Mouse (Mus musculus) kidney, postnatal 0 days (tissue): ENCODE results near the gene Ezr. TPM values are rescaled to one million over a fixed set of nuclear protein-coding genes. Genes with fewer than 3 reads are reported as not detected.
A peak's percentile ranks its signal among the peaks of the same experiment; 100 is the strongest.

Experiments
- ATAC-seq: fragments of 200-750 bp; cut with Nextera tagmentation; replicated peaks from 2 replicates; pipeline ENCODE4 v1.8.0; 2017; ENCODE audit warnings: low read depth, moderate number of reproducible peaks, moderate TSS enrichment, moderate library complexity; ENCODE audit not compliant: low FRiP score
- DNase-seq: peaks from one replicate; pipeline ENCODE4 v3.0.0-alpha.2; 2016; ENCODE audit warnings: low spot score
- H3K27ac ChIP-seq: fragments of 300-500 bp; sonication (generic); 2 replicates; pipeline ENCODE4 v1.5.1; 2014; ENCODE audit warnings: mild to moderate bottlenecking
- H3K27me3 ChIP-seq: fragments of 300-500 bp; sonication (generic); 2 replicates; pipeline ENCODE4 v1.6.1; 2014; ENCODE audit warnings: low read length, mixed read lengths; ENCODE audit not compliant: insufficient read depth
- H3K36me3 ChIP-seq: fragments of 300-500 bp; sonication (generic); 2 replicates; pipeline ENCODE4 v1.6.1; 2014; ENCODE audit warnings: low read length, mixed read lengths; ENCODE audit not compliant: insufficient read depth
- H3K4me1 ChIP-seq: fragments of 300-500 bp; sonication (generic); replicated peaks from 2 replicates; pipeline ENCODE4 v1.6.1; 2014; ENCODE audit warnings: antibody characterized with exemption, low read length, mixed read lengths; ENCODE audit not compliant: insufficient read depth
- H3K4me2 ChIP-seq: fragments of 300-500 bp; sonication (generic); 2 replicates; pipeline ENCODE4 v1.6.1; 2014; ENCODE audit warnings: mild to moderate bottlenecking, low read length, moderate library complexity, mixed read lengths
- H3K4me3 ChIP-seq: fragments of 300-500 bp; sonication (generic); replicated peaks from 2 replicates; pipeline ENCODE4 v1.5.1; 2014; ENCODE audit warnings: low read depth, low read length
- H3K9ac ChIP-seq: fragments of 300-500 bp; sonication (generic); 2 replicates; pipeline ENCODE4 v1.6.1; 2014; ENCODE audit warnings: low read depth, low read length
- H3K9me3 ChIP-seq: fragments of 300-500 bp; sonication (generic); replicated peaks from 2 replicates; pipeline ENCODE4 v1.6.1; 2016; ENCODE audit warnings: low read length, inconsistent platforms, mixed read lengths
- CTCF ChIP-seq: IDR thresholded peaks from 2 replicates; pipeline ENCODE4 v1.5.1; 2016; ENCODE audit warnings: antibody characterized with exemption, low read depth, mild to moderate bottlenecking, moderate library complexity
- WGBS: fragments of 180-500 bp; shearing (Covaris S2); extraction: QIAGEN DNeasy Blood & Tissue Kit; methylation state at CpG from one replicate; pipeline ENCODE4 v1.1.7; 2014; 5-methylcytosine and 5-hydroxymethylcytosine counted together
- polyA plus RNA-seq: library from polyadenylated mRNA; unstranded; fragments of >200 nt; fragmentation: Nextera tagmentation; extraction: Ambion mirVana; gene quantifications from 2 replicates; pipeline ENCODE4 v1.2.1, GENCODE M21; 2015

The Ezr gene
- polyA plus RNA-seq, 1 experiment from 2014 or later, result 281 TPM

DNA sequence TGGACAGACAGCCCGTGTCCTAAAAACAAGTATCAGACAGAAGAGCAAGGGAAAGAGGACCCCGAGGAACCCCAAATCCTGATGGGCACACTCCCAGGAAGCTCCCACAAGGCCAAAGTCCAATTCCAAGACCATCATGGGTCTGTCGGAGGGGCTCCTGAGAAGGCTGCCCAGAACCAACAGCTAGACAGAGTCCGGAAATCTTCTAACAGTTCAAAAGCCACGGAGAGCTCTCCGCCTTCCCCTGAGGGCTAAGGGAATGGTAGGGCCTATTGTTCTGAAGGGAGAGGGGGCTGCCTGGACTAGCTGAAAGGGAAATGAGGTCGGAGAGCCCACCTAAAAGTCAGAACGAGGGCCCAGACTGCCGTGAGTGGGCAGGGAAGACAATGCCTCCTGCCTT is 38.2 kb downstream of the Ezr start:
- DNase-seq, result no peak
- H3K9ac ChIP-seq, result no peak overlapping the region
- no peak for ATAC-seq
- H3K4me2 ChIP-seq, result no peak overlapping the region
- WGBS, result 45% methylated on average over 9 of the region's 9 CpGs
- peak overlapping the region; percentile 48 for H3K27ac ChIP-seq
- H3K27me3 ChIP-seq, result no peaks in the 10 kb centered on the region
- TF ChIP-seq CTCF, result no peak
- peaks cover 32% of the 10 kb centered on the region for H3K36me3 ChIP-seq
- H3K9me3 ChIP-seq, result no peaks in the 10 kb centered on the region
- no peak overlapping the region for H3K4me3 ChIP-seq
- peaks cover 32% of the 10 kb centered on the region for H3K4me1 ChIP-seq

DNA sequence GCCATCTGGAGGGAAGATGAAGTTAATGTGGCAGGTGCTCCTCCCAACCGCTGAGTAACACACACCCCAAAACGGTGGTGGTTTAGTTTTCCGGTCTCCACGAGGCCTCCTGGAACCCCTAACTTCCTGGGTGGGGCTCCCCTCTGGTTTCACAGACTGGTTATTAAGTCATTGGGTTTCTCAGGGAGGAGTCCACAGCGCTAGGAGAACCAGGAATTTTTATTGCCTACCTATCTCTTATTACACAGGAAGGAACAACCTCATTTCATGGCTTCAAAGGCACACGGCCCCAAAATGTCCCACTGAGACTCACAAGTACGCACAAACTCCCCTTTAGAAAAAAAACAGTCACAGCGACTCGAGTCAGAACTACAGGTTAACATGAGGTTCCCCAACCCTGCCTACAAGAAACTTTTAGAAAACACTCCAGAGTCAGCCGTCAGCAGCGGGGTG is 38.8 kb downstream of the Ezr start:
- 17% methylated on average over 11 of the region's 11 CpGs for WGBS
- no peak for ATAC-seq
- no peak for TF ChIP-seq CTCF
- peak overlapping the region; percentile 48; the same call in 1 of the 2 replicates for H3K27ac ChIP-seq
- no peaks in the 10 kb centered on the region for H3K9me3 ChIP-seq
- peaks cover 29% of the 10 kb centered on the region for H3K4me1 ChIP-seq
- no peaks in the 10 kb centered on the region for H3K27me3 ChIP-seq
- peak; percentile 68 for DNase-seq
- no peak overlapping the region for H3K4me3 ChIP-seq
- H3K36me3 ChIP-seq, result peaks cover 38% of the 10 kb centered on the region
- no peak overlapping the region for H3K9ac ChIP-seq
- H3K4me2 ChIP-seq, result no peak overlapping the region

DNA sequence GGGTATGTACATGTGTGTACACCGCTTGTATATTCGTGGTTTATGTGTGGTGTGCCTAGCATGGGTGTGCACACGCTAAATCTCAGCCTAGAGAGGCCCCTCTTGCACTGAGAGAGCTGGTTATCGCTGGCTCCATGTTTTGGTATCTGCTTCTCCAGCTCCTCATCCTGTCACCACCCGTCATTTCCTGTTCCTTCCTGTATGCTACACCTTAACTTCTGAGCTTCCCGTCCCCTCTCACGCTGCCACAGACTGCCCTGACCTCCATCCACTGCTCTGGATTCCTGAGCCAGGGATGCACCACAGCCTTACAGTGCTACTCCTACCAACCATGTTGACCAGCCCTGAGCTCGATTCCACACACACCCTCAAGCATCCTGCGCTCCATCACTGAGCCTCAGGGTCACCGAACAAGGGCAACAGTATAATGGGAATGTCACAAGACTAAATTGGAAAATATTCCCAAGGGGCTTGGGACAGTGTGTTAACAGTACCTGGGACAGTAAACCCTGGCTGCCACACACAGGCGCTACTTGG is 39.5 kb downstream of the Ezr start:
- Histone ChIP-seq H3K4me2 (no peak overlapping the region), H3K36me3 (peaks cover 40% of the 10 kb centered on the region), H3K27ac (no peak overlapping the region), H3K9me3 (no peaks in the 10 kb centered on the region), H3K4me1 (peaks cover 28% of the 10 kb centered on the region), H3K27me3 (no peaks in the 10 kb centered on the region), H3K4me3 (no peak overlapping the region), H3K9ac (no peak overlapping the region)
- WGBS, result 65% methylated on average over 11 of the region's 11 CpGs
- TF ChIP-seq CTCF, result no peak
- no peak for ATAC-seq
- no peak for DNase-seq

DNA sequence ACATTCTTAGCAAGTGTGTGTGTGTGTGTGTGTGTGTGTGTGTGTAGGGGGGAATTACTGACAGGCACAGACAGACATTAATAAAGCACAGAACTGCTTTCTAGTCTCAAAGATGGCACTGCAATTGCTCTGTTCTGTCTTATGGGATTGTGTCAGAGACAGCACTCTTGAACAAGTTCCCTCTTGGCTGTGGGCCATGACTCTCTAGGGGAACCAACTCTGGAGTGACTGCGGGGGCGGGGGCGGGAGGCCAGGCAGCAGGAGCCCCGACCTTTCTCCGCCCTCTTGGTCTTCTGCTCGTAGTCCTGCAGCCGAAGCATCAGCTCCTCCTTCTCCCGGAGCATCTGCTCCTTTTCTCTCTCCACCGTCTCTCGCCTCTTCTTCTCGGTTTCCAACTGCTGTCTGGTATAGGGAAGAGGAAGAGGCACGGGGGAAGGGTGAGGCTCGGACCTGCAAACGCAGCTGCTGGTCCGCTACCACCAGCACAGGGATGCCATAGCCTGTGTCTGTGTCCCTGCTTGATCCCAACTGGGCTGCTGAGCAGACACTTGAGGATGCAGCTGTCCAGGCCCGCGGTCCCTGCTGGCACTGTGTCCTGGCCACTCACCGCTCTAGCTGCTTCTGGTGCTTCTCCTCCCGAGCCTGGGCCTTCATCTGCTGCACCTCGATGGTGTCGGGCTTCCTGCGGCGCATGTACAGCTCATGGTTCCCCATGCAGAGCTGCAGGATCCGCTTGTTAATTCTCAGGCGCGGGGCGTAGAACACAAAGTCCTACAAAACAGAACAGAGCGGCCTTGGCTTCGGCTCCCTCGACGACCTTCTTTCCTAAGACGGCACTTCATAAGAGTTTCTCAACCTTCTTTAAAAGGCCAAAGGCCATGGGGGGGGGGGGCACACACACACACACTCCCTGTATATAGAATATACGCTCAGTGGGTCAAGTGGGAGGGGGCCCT is 40.2 kb downstream of the Ezr start:
- Histone ChIP-seq H3K36me3 (peaks cover 45% of the 10 kb centered on the region), H3K4me2 (no peak overlapping the region), H3K9ac (no peak overlapping the region), H3K27ac (peak overlapping the region; percentile 25; the same call in 1 of the 2 replicates), H3K4me3 (no peak overlapping the region), H3K9me3 (no peaks in the 10 kb centered on the region), H3K4me1 (peaks cover 21% of the 10 kb centered on the region), H3K27me3 (no peaks in the 10 kb centered on the region)
- WGBS, result 56% methylated on average over 31 of the region's 33 CpGs
- no peak for TF ChIP-seq CTCF
- no peak for ATAC-seq
- DNase-seq, result peak; percentile 67

DNA sequence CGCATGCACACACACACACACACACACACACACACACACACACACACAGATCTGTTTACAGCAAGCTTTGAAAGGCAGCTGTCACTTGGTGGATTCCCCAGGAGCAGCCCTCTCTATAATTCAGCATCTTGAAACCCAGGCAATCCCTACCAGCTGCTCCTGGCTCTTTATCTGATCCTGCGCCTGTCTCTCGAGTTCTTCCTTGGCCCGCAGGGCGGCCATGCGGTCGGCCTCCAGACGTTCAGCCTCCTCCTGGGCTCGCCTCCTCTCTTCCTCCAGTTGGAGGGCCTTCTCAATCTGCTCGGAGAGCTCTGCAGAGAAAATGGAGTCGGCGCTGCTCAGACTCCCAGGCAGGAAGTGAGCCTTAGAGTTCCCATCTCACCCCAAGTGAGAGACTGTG is 41.3 kb downstream of the Ezr start:
- Histone ChIP-seq H3K4me2 (no peak overlapping the region), H3K9me3 (no peaks in the 10 kb centered on the region), H3K27me3 (no peaks in the 10 kb centered on the region), H3K4me1 (peaks cover 21% of the 10 kb centered on the region), H3K36me3 (peaks cover 45% of the 10 kb centered on the region), H3K4me3 (no peak overlapping the region), H3K27ac (no peak overlapping the region), H3K9ac (no peak overlapping the region)
- DNase-seq, result no peak
- no peak for TF ChIP-seq CTCF
- WGBS, result 79% methylated on average over 12 of the region's 12 CpGs
- no peak for ATAC-seq

DNA sequence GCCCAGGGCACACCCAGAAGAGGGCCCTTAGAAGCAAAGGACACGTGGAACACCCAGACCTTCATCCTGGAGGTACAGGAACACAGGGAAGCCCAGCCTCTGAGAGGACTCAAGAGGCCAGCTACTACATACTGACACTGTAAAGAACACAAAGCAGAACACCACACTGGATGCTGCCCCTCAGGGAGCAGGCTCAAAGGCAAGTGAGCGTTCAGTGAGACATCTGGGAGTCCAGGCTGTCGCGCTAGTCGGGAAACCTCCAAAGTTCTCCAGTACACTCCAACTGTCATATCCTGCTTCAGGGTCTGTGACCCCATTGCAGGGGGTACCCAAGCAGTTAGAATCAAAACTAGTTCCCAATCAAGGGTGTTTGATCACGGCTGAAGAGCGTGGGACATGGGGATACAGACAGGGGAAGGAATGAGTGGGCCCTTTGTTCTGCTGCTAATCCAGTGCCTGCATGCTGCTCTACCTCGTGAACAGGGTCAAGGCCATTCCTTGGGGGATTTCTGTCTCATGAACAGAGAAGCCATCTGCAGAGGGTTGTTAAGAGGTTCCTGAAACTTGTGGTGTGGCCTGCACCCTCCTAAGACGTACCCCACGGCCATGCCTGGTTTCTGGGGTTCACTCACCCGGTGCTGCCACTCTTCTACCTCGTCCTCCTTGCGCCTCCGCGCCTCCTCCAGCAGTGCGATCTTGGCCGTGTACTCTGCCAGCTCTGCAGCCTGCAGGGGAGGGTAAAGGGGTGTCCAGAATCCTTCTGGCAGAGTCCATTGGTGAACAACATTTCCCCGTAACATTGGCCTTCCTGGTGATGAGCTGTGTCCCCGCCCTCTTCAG is 42.0 kb downstream of the Ezr start:
- Histone ChIP-seq H3K27ac (no peak overlapping the region), H3K27me3 (no peaks in the 10 kb centered on the region), H3K36me3 (peaks cover 45% of the 10 kb centered on the region), H3K4me3 (no peak overlapping the region), H3K4me1 (peaks cover 20% of the 10 kb centered on the region), H3K9me3 (no peaks in the 10 kb centered on the region), H3K4me2 (no peak overlapping the region), H3K9ac (no peak overlapping the region)
- no peak for DNase-seq
- 92% methylated on average over 19 of the region's 19 CpGs for WGBS
- no peak for TF ChIP-seq CTCF
- ATAC-seq, result no peak
